Mouse (Mus musculus): ENCODE measurements around the gene Scimp.

Scimp gene

DNA sequence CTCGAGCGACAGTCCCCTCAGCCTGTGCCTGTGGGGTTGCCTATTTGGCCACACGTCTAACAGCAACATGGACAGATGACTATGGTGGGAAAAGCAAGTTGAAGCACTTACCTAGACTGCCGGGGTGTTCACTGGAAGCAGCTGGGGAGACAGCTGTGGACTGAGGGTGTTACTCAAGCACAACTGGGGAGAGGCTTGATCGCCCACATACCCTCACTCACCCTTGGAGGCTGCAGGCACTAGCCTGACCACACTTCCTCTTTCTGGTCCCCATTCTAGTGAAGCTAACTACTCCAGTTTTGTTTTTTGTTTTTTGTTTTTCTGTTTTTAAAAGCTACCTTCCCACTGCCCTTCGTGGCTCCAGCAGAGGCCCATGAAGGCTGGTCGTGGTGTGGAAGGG is at the start of gene Scimp:
Gene Scimp, minus strand, starts transcription at position 222 of the 400 bp plus-strand sequence.
- DNase-seq (ENCODE audit: low read depth, low spot score), result no peak

DNA sequence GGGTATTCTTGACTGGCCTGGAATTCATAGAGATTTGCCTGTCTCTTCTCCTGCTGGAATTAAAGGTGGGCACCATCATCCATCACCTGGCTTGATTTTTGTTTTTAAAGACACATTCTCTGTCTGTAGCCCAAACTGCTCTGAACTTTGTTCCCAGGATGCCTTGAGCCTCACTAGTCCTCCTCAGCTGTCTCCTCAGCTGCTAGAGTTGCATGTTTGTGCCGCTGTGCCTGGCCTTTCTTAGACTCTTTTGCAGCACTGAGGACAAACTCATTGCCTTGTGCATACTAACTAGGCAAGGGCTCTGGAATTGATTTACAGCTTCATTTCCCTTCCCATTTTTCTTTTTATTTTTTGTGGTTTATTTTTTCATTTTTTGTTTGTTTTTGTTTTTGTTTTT is 48.0 kb upstream of the Scimp start:
- no peak for DNase-seq (ENCODE audit: low read depth, low spot score)

DNA sequence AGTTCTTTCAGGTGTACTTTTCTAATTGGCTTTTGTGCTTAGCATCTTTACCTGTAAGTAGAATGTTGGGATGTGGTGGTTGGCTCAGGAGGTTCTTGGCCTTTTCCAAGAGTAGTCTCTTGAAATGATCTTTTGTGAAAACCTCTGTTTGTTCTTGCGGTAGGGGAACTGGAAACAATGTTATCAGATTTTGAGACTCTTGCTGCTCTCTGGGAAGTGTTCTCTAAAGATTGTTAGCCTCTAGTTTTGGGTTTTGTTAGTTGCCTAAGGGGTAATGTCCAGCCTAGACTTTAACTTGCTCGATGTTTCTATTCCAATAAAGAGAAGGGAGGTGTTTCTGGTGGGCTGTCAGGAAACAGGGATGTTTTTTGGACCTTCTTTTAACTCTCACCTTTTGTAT is 33.6 kb upstream of the Scimp start:
- no peak for DNase-seq (ENCODE audit: low read depth, low spot score)

DNA sequence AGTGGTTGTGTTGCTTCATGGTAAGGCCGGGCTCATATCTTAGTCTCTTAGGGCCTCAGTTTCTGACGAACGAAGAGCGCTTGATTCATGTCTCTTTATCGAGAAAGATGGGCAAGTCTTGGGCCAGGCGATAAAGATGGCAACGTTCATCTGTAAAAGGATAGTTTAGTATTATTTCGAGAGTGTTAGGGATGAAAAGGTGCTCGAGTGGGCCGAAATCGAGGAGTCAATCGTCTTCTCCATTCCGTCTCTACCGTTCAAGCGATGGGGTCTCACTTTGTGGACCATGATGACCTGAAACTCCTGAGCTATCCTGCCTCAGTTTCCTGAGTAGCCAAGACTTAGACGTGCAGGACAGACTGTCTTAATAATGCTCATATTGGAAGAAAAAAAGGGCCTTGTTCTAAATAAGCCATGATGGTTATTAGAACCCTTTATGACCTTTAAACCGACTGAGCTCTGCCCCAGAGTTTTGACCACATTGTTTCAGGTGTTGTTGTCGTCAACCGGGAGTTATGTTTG is 33.1 kb upstream of the Scimp start:
- DNase-seq (ENCODE audit: low read depth, low spot score), result no peak

DNA sequence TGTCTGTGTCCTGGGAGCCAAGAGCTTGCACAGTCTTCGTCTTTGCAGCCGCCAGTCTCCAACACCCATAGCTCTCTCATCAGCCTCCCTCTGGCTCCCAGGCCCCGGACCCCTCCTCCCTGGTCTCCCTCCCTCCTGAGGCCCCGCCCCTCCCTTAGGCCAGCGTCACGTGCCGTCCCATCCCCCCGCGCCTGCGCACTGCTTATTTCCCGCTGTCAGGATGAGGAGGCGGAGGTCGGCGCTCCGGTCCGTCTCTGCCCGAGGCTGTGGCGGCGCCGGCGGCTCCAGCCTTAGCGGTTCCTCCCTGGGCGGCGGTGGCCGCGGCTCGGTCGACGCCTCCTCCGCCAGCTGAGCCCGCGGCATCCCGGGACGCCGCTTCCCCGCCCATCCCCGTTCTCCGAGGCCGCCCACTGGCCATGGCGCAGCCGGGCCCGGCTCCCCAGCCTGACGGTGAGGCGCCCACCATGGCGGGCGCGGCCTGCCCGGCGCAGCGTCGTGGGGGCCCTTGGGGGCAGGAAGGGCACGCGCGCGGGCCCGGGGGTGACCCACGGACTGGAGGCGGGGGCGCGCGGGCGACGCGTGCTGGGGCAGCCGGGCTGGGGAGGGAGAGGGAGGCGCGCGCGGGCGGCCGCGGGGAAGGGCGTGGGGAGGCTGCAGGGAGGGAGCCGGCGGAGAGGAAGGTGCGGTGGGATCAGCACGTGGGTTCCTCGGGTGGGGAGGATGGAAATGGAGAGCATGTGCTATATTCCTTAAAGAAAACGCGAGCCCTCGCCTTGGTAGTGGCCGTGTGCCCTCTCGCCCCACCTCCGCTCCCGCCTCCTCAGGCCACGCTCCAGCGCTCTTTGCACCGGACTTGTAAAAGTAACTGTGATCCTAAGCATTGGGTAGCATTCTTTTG is 32.4 kb upstream of the Scimp start, which contains the start of gene Rabep1:
Gene Rabep1, plus strand, starts transcription at position 220 of the 898 bp plus-strand sequence.
- DNase-seq (ENCODE audit: low read depth, low spot score), result peak; percentile 96

DNA sequence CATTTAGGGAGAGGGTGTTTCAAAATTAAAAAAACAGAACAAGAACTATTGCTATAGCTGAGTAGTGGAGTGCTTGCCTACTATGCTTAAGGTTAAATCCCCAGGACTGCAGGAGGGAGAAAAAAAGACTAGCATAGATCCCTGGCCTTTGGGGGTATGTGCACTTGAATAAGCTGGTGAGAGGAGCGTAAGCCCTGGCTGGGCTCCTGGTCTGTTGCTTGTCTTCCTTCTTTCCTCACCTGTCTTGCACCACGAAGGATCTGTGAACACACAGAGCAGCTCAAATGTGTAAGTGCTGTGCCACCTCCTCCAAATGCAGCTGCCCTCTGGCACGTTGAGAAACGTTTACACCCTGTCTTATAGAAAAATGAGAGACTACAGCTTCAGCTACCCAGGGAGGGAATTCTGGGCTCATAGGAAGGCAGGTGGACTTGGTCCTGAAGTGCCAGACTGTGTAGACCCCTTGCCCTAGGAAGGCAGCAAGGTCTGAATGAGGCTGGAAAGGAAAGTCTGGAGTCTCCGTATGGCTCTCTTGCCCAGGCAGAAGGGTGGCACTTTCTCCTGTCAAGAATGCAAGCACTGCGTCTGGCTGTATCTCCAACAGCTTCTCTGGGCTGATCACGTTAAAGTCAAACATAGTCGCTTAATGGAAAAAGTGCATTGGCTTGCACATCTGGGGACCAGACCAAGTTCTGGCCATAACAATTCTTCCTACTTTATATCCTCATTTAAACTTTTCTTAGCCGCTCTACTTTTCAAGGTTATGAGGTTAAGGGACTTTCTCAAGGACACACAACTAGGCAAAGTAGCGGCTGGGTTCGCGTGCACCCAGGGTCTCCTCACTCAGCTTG is 31.5 kb upstream of the Scimp start:
- peak; percentile 40 for DNase-seq (ENCODE audit: low read depth, low spot score)

DNA sequence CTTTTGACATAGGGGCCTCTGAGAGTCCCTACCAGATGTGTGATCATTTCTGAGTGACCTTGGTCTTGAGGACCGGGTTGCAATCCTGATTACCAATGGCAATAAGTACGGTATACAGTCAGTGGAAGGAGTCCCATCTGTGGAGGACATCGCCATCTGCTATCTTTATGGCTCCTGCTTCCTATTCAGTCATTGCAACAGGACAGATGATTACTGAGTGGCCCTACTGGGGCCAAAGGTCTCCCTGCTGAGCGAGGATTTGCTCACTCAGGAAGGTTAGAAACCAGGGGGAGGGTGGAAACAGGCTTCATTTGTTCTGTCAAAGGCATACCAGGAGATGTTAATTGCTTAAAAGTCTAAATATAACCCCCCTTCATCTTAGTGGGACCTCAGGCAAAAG is 30.6 kb upstream of the Scimp start:
- peak; percentile 29 for DNase-seq (ENCODE audit: low read depth, low spot score)

DNA sequence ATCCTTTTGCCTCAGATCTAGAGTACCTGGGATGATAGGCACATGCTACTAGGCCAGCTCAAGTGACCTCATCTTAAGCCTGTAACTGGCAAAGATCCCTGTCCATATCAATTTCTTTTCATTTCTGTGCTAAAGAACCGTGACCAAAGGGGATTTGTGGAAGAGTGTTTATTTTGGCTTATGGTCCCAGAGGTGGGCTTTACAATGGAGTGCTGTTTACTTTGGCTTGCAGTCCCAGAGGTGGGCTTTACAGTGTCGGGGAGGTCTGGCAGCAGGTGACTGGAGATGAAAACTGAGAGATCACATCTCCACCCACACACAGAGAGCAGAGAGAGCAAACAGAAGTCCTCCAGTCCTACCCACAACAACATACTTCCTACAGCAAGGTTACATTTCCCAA is 26.2 kb upstream of the Scimp start:
- DNase-seq (ENCODE audit: low read depth, low spot score), result no peak

DNA sequence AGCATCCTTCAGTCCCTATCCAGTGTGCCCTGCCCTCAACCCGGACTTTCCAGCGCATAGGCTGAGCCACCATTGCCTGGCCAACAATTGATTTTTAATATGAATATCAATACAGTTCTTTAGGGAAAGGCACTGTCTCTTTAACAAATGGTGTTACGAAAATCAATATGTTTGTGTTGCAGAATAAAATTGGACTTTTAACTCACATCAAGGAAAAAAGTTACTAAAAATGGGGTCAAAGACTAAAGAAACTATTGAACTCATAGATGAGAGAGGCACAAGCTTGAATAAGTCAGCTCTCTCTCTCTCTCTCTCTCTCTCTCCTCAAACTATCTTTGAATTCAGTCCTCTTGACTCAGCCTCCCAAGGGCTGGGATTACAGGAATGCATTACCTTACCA is 24.6 kb upstream of the Scimp start:
- DNase-seq (ENCODE audit: low read depth, low spot score), result no peak

DNA sequence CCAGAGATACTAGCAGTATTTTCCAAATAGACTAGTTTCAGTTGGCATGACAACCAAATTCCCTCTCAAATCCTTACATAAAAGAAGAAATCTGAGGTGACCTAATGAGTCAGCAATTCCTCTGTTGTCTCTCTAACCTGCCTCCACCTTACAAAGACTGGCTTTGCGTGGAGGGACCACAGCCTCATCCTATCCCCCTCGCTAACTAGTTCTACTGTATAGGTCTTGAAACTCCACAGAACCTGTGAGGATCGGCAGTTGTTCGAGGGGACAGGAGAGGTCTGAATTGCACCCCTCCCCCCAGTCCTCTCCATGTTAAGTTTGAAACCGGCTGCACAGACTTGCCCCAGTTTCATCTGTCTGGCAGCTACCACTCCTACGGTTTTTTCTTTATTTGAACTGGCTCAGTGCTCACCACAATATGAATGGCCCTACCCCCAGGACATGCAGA is 23.0 kb upstream of the Scimp start:
- DNase-seq (ENCODE audit: low read depth, low spot score), result peak; percentile 69

DNA sequence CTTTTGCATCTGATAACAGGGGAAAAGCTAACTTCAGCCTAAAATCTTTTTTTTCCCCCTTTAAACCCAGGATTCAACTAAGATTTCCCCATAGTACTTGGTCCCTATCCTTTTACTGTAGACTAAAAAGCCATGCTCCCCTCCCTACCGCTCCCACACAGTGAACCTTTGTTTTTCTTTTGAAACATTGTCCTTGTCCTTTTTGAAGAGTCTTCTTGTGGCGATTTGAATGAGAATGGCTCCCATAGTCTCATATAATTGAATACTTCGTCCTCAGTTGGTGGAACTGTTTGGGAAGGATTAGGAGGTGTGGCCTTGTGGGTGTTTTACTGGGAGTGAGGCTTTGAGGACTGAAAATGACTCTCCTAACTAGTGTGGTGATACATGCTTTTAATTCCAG is 21.4 kb upstream of the Scimp start:
- no peak for DNase-seq (ENCODE audit: low read depth, low spot score)

DNA sequence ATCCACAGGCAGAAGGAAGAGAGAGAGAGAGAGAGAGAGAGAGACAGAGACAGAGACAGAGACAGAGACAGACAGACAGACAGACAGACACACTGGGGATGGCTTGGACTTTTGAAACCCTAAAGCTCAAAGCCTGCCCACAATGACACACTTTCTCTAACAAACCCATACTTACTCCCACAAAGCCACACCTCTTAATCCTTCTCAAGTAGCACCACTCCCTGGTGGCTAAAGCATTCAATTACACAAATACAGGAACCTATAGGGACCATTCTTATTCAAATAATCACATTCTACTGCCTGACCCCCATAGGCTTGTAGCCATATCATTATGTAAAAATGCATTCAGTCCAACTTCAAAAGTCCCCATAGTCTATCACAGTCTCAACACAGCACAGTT is 21.0 kb upstream of the Scimp start:
- no peak for DNase-seq (ENCODE audit: low read depth, low spot score)

DNA sequence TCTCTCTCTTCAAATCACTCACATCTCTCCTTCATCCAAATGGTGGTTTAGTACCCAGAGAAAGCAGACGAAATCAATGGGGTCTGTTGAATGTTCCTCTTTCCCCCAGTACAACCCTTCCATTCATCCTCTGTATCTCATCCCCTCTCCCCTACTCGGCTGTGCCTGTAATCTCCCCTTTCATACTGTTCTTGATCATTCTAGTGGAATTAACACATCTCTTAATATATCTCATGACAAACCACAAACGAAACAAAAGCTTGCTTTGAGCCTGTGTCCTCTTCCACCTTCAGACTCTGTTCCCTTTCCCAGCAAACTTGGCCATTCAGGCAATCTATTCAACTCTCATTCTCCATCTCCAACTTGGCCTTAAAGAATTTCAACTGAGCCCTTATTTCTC is 18.8 kb upstream of the Scimp start:
- DNase-seq (ENCODE audit: low read depth, low spot score), result no peak

DNA sequence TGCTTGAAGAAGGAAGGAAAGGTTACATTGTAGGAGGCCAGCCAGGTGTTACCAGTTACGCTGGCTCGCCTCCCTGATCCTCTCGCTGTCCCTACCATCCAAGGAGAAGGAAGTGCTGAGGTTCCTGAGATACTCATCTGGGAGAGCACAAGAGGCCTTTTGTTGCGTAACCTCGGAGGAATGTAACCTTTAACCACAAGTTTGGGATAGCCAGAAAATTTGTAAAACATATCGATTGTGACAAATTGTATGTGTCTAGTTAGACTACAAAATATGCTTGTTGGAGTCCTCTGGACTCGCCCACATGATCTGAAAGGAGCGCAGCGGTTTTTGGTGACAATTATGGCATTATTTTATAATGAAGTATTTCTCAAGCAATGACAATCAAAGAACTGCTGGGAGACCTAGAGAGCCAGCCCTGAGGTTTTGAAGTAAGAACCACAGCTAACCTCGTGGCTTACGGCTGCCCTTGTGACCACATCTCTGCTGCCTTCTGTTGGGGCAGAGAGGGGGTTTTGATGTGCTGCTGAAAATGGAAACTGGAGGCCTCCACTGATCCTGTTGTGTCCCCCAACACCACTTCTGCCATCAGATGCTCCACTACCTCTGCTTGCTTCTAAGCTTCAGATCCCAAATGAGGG is 16.7 kb upstream of the Scimp start:
- DNase-seq (ENCODE audit: low read depth, low spot score), result no peak

DNA sequence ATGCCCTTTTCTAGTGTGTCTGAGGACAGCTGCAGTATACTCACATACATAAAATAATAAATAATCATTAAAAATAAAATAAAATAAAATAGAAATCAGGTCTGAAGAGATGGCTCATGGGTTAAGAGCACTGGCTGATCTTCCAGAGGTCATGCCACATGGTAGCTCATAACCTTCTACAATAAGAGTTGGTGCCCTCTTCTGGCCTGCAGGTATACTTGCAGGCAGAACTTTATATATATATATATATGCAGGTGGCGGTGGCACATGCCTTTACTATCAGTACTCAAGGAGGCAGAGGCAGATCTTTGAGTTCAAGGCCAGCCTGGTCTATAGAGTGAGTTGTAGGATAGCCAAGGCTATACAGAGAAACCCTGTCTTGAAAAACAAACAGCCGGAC is 13.8 kb upstream of the Scimp start:
- no peak for DNase-seq (ENCODE audit: low read depth, low spot score)

DNA sequence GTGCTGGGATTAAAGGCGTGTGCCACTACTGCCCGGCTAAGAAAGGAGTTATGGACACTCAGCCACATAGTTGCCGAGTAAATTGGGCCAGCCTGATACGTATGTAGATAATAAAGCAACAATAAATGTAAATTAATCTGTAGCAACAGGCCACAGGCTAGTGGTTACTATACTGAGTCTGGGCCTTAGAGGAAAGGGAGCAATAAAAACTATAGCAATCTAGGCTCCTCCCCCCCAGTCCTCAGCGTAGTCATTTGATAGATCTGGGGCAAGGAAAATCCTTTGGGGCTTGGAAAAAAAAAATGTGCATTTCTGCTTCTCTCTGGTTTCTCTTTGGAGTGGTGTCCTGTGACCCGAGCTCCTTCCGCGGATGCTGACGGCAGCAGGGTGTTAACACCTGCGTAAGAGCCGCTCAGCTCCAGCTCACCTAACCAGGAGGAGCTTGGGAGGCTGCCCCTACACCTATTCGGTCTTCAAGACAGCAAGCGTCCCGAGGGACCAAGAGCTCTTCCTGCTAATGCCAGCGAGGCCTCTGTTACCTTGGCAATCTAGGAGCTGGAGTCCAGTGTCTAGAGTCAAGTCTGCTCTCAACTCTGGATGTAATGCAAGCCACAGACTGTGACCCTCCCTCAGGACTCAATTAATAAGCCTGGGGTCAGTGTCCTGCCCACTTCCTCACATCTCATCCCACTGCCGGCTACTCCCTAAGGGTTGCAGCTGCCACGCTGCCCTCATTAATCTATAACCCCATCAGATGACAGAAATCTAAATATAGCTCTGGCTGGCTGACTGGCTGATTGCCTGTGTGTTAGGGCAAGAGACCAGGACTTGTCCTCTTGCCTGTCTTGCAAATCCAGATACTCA is 9.6 kb upstream of the Scimp start:
- DNase-seq (ENCODE audit: low read depth, low spot score), result no peak

DNA sequence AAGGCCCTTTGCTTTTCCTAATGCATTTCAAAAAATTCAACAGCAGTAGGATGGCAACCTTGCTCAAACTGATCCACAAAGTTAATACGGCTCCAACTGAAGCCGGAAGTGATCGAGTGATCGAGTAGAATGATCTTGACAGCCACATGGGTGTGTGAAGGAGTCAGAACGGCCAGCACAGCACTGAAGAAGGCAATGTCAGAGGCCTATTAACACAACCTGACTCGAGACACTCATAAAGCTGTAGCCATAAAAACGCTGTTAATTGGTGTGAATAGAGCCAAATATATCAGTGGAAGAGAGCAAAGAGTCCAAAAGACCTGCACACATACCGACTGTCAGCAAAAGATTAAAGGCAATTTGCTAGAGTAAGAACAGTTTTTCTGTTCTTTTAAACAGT is 7.7 kb upstream of the Scimp start:
- no peak for DNase-seq (ENCODE audit: low read depth, low spot score)

DNA sequence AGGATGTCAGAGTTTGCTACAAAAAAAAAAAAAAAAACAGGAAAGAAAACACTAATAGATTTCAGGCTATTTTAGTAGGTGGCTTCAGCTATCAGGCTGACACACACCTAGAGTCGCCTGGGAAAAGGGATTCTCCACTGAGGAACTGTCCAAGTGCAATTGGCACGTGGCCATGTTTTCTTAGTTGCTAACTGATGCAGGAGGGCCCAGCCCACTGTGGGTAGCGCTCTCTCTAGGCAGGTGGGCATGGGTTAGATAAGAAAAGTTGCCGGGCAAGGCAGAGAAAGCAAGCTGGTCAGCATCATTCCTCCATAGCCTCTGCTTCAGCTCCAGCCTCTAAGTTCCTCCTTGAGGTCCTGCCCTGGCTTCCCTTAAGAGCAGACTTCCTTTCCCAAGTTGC is 4.4 kb upstream of the Scimp start:
- no peak for DNase-seq (ENCODE audit: low read depth, low spot score)

DNA sequence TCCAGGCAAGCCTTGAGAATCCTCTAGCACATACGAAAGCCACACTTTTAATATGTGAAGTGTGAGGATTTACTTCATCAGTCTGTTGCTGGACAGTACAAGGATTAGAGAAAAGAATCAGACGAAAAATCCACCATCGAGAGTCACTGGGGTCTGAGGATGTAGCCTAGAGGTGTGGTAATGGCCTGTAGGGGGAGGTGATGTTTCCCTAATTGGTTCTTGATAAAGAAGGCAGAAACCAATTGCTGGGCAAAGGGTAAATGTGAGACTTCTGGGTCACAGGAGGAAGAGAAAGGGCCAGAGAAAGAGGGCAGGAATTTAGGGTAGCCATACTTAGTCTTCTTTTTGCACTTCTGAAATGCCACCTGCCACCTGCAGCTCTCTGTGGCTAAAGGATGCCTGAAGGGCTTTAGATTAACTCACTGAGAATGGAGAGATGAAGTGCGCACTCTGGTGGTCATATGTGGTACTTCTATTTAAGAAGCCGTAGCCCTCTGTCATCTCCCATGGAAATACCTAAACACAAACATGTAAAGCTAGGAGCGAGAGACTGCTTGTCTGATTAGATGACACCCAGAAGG is 3.2 kb upstream of the Scimp start:
- peak; percentile 77 for DNase-seq (ENCODE audit: low read depth, low spot score)

DNA sequence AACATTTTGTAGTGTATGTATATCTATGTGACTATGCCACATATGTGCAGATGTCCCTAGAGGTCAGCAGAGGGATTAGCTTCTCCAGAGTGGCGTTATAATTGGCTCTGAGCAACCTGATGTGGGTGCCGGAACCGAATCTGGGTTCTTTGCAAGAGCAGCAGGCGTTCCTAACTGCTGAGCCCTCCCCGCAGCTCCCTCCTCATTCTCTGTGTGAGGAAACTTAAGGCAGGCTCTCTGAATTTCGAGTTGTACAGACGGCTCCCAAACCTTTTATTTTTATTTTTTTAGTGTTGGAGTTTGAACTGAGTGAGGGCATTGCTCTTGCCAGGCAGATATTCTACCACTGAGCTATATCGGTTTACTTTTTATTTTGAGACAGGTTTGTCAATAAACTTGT is 2.7 kb upstream of the Scimp start:
- no peak for DNase-seq (ENCODE audit: low read depth, low spot score)
